Mouse (Mus musculus): ENCODE data around the gene Cerkl. TPM values are rescaled to one million over a fixed set of nuclear protein-coding genes. Genes with fewer than 3 reads are reported as not detected.

Cerkl gene
- polyA plus RNA-seq (2015; fragmentation: Nextera tagmentation; extraction: Ambion mirVana): 1.0 and 1.8 TPM in 2 replicates

GRCm38 (mm10) chr2:79456575-79457349 is at the start of gene Cerkl, which contains the start of gene Neurod1:
Cerkl (minus strand) TSS chr2:79456785.
Neurod1 (minus strand) TSS chr2:79456751.
- no peak within 1 kb of the TSS for H3K9ac ChIP-seq (replicated peaks; ENCODE audit: low read depth)
- H3K4me1 ChIP-seq (ENCODE audit: insufficient read depth, low read depth, low read length): no peaks in the 10 kb centered on the region
- no peak within 1 kb of the TSS for H3K4me3 ChIP-seq (ENCODE audit: low read depth, low read length)
- H3K9me3 ChIP-seq (ENCODE audit: low read length): no peaks in the 10 kb centered on the region
- no peaks in the 10 kb centered on the region for H3K36me3 ChIP-seq (ENCODE audit: insufficient read depth, low read length)
- no peak within 1 kb of the TSS; the same call in 1 of the 2 replicates for H3K4me2 ChIP-seq (replicated peaks; ENCODE audit: low read depth, low read length)
- TF ChIP-seq CTCF (IDR thresholded peaks at IDR 0.05): no peak
- no peak for TF ChIP-seq EP300 (IDR thresholded peaks at IDR 0.05)
- 2% methylated on average over 37 of the region's 42 CpGs for WGBS
- H3K27ac ChIP-seq (ENCODE audit: low read length): no peak within 1 kb of the TSS
- no peak for DNase-seq (ENCODE audit: low spot score)
- peaks cover 66% of the 10 kb centered on the region for H3K27me3 ChIP-seq (replicated peaks; ENCODE audit: insufficient read depth, low read length)
- ATAC-seq: no peak

GRCm38 (mm10) chr2:79498990-79499755 is 42.6 kb upstream of the Cerkl start:
- Histone ChIP-seq H3K4me1 (ENCODE audit: insufficient read depth, low read depth, low read length) (no peaks in the 10 kb centered on the region), H3K27me3 (replicated peaks; ENCODE audit: insufficient read depth, low read length) (no peaks in the 10 kb centered on the region), H3K36me3 (ENCODE audit: insufficient read depth, low read length) (no peaks in the 10 kb centered on the region), H3K27ac (ENCODE audit: low read length) (no peak overlapping the region), H3K9ac (replicated peaks; ENCODE audit: low read depth) (no peak overlapping the region), H3K4me3 (ENCODE audit: low read depth, low read length) (no peak overlapping the region), H3K4me2 (replicated peaks; ENCODE audit: low read depth, low read length) (no peak overlapping the region), H3K9me3 (ENCODE audit: low read length) (no peaks in the 10 kb centered on the region)
- DNase-seq (ENCODE audit: low spot score): peak; percentile 76
- WGBS: 24% methylated on average over 10 of the region's 10 CpGs
- peak; percentile 41; the same call in 1 of the 2 replicates for ATAC-seq
- TF ChIP-seq CTCF (IDR thresholded peaks at IDR 0.05) (peak; percentile 84), EP300 (IDR thresholded peaks at IDR 0.05) (no peak)

- Histone ChIP-seq H3K4me1 (ENCODE audit: insufficient read depth, low read depth, low read length) (no peaks in the 10 kb centered on the region), H3K27ac (ENCODE audit: low read length) (no peak overlapping the region), H3K36me3 (ENCODE audit: insufficient read depth, low read length) (no peaks in the 10 kb centered on the region), H3K9ac (replicated peaks; ENCODE audit: low read depth) (no peak overlapping the region), H3K4me2 (replicated peaks; ENCODE audit: low read depth, low read length) (no peak overlapping the region), H3K4me3 (ENCODE audit: low read depth, low read length) (no peak overlapping the region), H3K9me3 (ENCODE audit: low read length) (no peaks in the 10 kb centered on the region), H3K27me3 (replicated peaks; ENCODE audit: insufficient read depth, low read length) (no peaks in the 10 kb centered on the region)
- DNase-seq (ENCODE audit: low spot score) (no peak), ATAC-seq (no peak)
- 58% methylated on average over 3 of the region's 3 CpGs for WGBS
- no peak for TF ChIP-seq CTCF (IDR thresholded peaks at IDR 0.05)
- no peak for TF ChIP-seq EP300 (IDR thresholded peaks at IDR 0.05)
These were observed 28.5 kb upstream of the Cerkl start for GRCm38 (mm10) chr2:79485127-79485526.

- DNase-seq (ENCODE audit: low spot score) (no peak), ATAC-seq (no peak)
- whole genome bisulfite sequencing: 82% methylated on average over 2 of the region's 2 CpGs
- H3K36me3 ChIP-seq (ENCODE audit: insufficient read depth, low read length): no peaks in the 10 kb centered on the region
- no peak overlapping the region for H3K4me2 ChIP-seq (replicated peaks; ENCODE audit: low read depth, low read length)
- no peak overlapping the region for H3K4me3 ChIP-seq (ENCODE audit: low read depth, low read length)
- no peak for TF ChIP-seq EP300 (IDR thresholded peaks at IDR 0.05)
- TF ChIP-seq CTCF (IDR thresholded peaks at IDR 0.05): no peak
- no peak overlapping the region for H3K27ac ChIP-seq (ENCODE audit: low read length)
- no peaks in the 10 kb centered on the region for H3K4me1 ChIP-seq (ENCODE audit: insufficient read depth, low read depth, low read length)
- H3K27me3 ChIP-seq (replicated peaks; ENCODE audit: insufficient read depth, low read length): no peaks in the 10 kb centered on the region
- no peak overlapping the region for H3K9ac ChIP-seq (replicated peaks; ENCODE audit: low read depth)
- H3K9me3 ChIP-seq (ENCODE audit: low read length): no peaks in the 10 kb centered on the region
These were observed 25.9 kb upstream of the Cerkl start for GRCm38 (mm10) chr2:79482511-79482910.

- H3K27ac ChIP-seq (ENCODE audit: low read length): no peak overlapping the region
- WGBS: 77% methylated on average over 4 of the region's 4 CpGs
- no peak for ATAC-seq
These were observed 5.8 kb upstream of the Cerkl start for GRCm38 (mm10) chr2:79462411-79462810.

GRCm38 (mm10) chr2:79461861-79462260 is 5.3 kb upstream of the Cerkl start:
- no peak for DNase-seq (ENCODE audit: low spot score)
- H3K4me3 ChIP-seq (ENCODE audit: low read depth, low read length): no peak overlapping the region
- no peak for ATAC-seq
- H3K27me3 ChIP-seq (replicated peaks; ENCODE audit: insufficient read depth, low read length): peaks cover 39% of the 10 kb centered on the region
- H3K9me3 ChIP-seq (ENCODE audit: low read length): no peaks in the 10 kb centered on the region
- TF ChIP-seq CTCF (IDR thresholded peaks at IDR 0.05): no peak
- no peak for TF ChIP-seq EP300 (IDR thresholded peaks at IDR 0.05)
- no peak overlapping the region for H3K4me2 ChIP-seq (replicated peaks; ENCODE audit: low read depth, low read length)
- no peaks in the 10 kb centered on the region for H3K36me3 ChIP-seq (ENCODE audit: insufficient read depth, low read length)
- no peak overlapping the region for H3K9ac ChIP-seq (replicated peaks; ENCODE audit: low read depth)
- H3K4me1 ChIP-seq (ENCODE audit: insufficient read depth, low read depth, low read length): no peaks in the 10 kb centered on the region
- H3K27ac ChIP-seq (ENCODE audit: low read length): no peak overlapping the region
- WGBS: 78% methylated on average over 2 of the region's 2 CpGs

More at GRCm38 (mm10) chr2:79462411-79462810, 5.8 kb upstream of the Cerkl start:
- Histone ChIP-seq H3K9ac (replicated peaks; ENCODE audit: low read depth) (no peak overlapping the region), H3K4me3 (ENCODE audit: low read depth, low read length) (no peak overlapping the region), H3K4me2 (replicated peaks; ENCODE audit: low read depth, low read length) (no peak overlapping the region), H3K36me3 (ENCODE audit: insufficient read depth, low read length) (no peaks in the 10 kb centered on the region), H3K4me1 (ENCODE audit: insufficient read depth, low read depth, low read length) (no peaks in the 10 kb centered on the region), H3K27me3 (replicated peaks; ENCODE audit: insufficient read depth, low read length) (peaks cover 34% of the 10 kb centered on the region), H3K9me3 (ENCODE audit: low read length) (no peaks in the 10 kb centered on the region)
- DNase-seq (ENCODE audit: low spot score): no peak
- no peak for TF ChIP-seq EP300 (IDR thresholded peaks at IDR 0.05)
- TF ChIP-seq CTCF (IDR thresholded peaks at IDR 0.05): no peak

Data from lung, postnatal 0 days (tissue).